Mouse (Mus musculus) urinary bladder, postnatal 4 days (tissue): ENCODE measurements around the gene Dhrs4.

Experiments used
- DNase-seq, 2 experiments: peaks; one replicate each; pipeline ENCODE4 v3.0.0; 2021 to 2022; ENCODE audit warnings: low spot score in 2 of 2

Dhrs4 gene

GRCm38 (mm10) chr14:55484430-55485085 lies 6.0 kb downstream of the Dhrs4 start:
- no peak for DNase-seq

DNA sequence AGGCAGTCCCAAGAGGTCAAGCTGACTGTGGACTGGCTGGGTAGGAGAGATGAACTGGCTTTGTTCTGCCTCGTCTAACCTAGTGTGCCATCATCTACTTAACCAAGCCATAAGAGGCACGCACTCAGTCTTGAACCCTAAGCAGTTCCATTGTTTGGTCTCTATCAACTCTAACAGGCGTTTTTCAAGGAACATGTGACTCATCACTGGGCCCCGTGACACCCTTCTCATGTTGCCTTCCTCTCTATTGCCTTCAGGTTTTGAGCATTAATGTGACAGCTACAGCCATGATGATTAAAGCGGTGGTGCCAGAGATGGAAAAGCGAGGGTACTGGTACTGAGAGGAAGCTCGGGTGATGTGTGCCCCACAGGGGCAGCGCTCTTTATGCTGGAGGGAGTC lies 8.3 kb downstream of the Dhrs4 start:
- no peak for DNase-seq

GRCm38 (mm10) chr14:55490361-55491201 lies 12.0 kb downstream of the Dhrs4 start, which contains the start of gene Carmil3:
Gene Carmil3, plus strand, starts transcription at chr14:55490651.
- DNase-seq = peak in 1 of 2 experiments; percentile 57

- peak in 1 of 2 experiments; percentile 52 for DNase-seq
These were observed 12.8 kb downstream of the Dhrs4 start for GRCm38 (mm10) chr14:55491291-55491833.

DNA sequence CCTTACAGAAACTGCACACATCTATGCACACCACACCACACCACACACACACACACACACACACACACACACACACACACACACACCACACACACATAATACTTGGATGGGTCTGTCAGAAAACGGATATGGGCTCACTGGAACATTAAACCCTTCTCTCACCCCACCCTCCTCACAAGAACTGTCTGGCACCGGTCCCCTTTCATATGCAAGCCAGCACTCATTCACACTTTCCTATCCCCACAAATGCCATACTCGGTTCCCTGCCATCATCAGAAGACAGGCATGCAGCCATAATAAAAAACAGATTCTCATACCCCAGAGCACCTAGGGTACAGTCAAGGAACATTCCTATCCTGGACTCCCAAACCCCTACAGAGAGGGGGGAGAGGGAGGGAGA lies 13.5 kb downstream of the Dhrs4 start:
- DNase-seq = no peak

- no peak for DNase-seq
These were observed 17.1 kb downstream of the Dhrs4 start for GRCm38 (mm10) chr14:55495509-55496240.

DNA sequence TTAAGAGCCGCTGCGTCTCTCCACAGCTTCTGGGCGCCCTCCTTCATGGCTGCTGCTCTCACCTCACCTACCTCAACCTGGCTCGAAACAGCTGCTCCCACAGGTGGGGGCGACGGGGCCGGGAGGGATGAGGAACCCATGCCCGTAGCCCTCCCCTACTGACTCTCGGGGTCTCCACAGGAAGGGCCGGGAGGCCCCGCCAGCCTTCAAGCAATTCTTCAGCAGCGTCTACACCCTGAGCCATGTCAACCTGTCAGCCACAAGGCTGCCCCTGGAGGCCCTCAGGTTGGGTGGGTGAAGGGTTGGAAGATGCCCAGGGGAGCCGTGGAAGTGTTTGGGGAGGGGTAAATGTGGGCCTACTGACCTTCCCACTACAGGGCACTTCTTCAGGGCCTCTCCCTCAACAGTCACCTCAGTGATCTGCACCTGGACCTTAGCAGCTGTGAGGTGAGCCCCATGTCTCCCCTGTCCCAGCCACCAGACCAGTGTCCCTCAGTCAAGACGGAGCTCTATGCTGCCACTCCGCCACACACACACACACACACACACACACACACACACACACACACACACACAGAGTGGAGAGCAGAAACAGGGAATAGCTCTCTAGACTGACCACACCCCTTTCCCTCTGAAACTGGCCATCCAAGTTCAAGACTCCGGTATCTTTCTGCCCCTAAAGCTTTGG lies 18.3 kb downstream of the Dhrs4 start:
- no peak for DNase-seq

GRCm38 (mm10) chr14:55497449-55497821 lies 18.9 kb downstream of the Dhrs4 start:
- peak; percentile 81 to 90 for DNase-seq

DNA sequence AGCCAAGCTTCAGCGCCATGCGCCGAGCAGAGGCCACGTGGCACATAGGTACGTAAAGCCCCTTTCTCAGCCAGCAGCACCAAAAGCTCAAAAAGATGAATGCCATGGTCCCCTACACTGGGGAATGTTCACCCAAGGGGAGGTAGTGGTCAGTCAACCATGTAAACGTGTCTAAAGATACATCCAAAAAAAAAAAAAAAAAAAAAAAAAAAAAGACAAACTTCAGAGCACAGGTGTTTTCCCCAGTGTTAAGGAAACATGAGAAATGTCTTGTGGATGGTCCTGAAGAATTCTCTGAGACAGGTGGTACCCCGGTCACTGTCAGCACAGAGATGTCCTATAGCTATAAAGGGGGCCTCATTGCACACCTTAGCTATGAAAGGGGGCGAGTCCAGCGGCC lies 27.1 kb downstream of the Dhrs4 start:
- no peak for DNase-seq

GRCm38 (mm10) chr14:55507801-55508200 lies 29.2 kb downstream of the Dhrs4 start:
- DNase-seq = no peak

GRCm38 (mm10) chr14:55509540-55509939 lies 31.0 kb downstream of the Dhrs4 start:
- no peak for DNase-seq

- no peak for DNase-seq
These were observed 31.7 kb downstream of the Dhrs4 start, which contains the start of gene Cpne6 for GRCm38 (mm10) chr14:55510125-55510731. Gene Cpne6, plus strand, starts transcription at chr14:55510445.

- DNase-seq = no peak
These were observed 32.5 kb downstream of the Dhrs4 start for GRCm38 (mm10) chr14:55511037-55511436.

DNA sequence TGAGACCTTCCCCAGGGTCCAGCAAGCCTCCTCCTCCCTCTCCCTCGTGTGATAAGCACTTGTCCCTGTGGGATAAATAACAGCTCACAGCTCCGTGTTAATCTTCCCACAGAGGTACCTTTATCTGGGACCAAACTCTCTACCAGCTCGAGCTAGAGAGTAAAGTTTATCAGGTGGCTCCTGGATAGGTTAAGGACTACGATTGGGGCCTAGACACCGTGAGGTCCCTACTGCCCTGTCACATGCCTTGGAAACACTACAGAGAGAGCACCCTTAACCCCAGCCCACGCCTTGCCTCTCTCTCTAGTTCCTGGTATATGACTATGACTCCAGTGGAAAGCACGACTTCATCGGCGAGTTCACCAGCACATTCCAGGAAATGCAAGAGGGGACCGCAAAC lies 35.4 kb downstream of the Dhrs4 start:
- DNase-seq = no peak

GRCm38 (mm10) chr14:55515846-55516245 lies 37.3 kb downstream of the Dhrs4 start:
- no peak for DNase-seq

DNA sequence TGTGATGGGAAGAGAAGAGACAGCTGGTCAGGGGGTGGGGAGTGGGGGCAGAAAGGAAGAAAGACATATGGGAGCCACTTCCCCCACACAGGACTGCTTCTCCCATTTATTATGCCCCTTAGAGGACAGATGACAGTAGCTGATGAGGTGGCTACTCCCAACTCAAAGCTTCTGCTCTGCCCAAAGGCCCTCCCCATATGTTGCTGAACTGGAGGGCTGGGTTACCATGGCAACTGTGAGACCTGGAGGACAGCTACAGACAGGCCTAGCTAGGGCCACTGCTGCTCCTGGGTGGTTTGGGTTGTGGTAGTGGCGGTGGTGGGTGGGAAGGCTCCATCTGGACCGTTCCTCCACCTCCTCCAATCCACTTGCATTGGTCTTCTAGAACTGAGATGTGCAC lies 40.3 kb downstream of the Dhrs4 start:
- DNase-seq = no peak

GRCm38 (mm10) chr14:55519604-55520003 lies 41.0 kb downstream of the Dhrs4 start:
- DNase-seq = no peak

GRCm38 (mm10) chr14:55520451-55521361 lies 42.1 kb downstream of the Dhrs4 start:
- no peak for DNase-seq

DNA sequence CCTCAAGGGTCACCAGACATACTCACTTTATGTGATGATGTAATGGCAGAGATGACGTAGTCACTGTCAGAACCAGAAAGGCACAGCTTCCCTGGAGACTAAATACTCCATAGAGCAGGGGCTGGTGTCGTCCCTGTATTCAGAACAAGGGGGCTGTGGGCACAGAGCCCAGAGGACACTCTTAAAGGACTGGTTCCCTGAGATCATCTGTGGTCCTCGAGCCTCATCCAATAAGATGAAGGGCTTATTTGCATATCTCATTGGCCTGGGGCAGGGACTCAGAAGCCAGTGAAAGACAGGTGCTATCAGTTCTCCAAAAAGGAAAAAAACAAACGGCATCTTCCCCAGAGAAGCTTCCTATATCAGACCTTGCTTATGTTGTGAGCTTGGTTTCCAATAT lies 45.5 kb downstream of the Dhrs4 start:
- no peak for DNase-seq

DNA sequence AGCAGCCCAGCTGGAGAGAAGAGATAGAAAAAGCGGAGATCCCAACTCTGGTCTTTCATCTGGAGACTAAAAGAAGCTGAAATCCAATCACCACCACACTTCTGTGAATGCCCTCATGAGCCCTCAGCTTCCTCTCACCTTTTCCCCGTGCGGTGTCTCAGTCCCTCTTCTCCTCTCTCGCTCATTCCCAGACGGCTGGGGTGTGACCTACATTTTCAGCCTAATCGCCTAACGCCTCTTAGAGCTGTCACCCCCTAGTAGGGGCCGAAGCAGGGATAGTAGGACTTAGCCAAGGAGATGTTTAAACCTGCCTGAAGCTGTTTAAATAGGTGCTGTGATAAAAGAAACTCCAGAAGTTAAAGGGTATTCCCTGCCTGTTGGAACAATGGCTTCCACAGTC lies 46.2 kb downstream of the Dhrs4 start, which contains the start of gene Nrl:
Gene Nrl (minus strand): TSS at position 197 of the 400 bp plus-strand sequence.
- no peak for DNase-seq
